Mouse (Mus musculus) testis, adult 2 months (tissue): Measurements from ENCODE around the gene Gm49396. TPM values are rescaled to one million over a fixed set of nuclear protein-coding genes. Genes with fewer than 3 reads are reported as not detected.

Source experiments
- H3K27ac ChIP-seq: fragments of 200-500 bp; 2 replicates; pipeline ENCODE4 v1.5.1; 2012; ENCODE audit warnings: low read depth, low read length; ENCODE audit not compliant: control insufficient read depth, insufficient read depth
- H3K27me3 ChIP-seq: fragments of 200-500 bp; 2 replicates; pipeline ENCODE4 v1.6.1; 2012; ENCODE audit warnings: mild to moderate bottlenecking, low read length, moderate library complexity; ENCODE audit not compliant: control insufficient read depth, insufficient read depth
- H3K36me3 ChIP-seq: fragments of 200-500 bp; 2 replicates; pipeline ENCODE4 v1.6.1; 2012; ENCODE audit warnings: mild to moderate bottlenecking, low read length; ENCODE audit not compliant: control insufficient read depth, insufficient read depth
- H3K4me1 ChIP-seq: fragments of 200-500 bp; 2 replicates; pipeline ENCODE4 v1.6.1; 2012; ENCODE audit warnings: low read length; ENCODE audit not compliant: control insufficient read depth, insufficient read depth
- H3K4me3 ChIP-seq: fragments of 200-500 bp; 2 replicates; pipeline ENCODE4 v1.5.1; 2012; ENCODE audit warnings: low read depth, mild to moderate bottlenecking, low read length, moderate library complexity, mixed read lengths; ENCODE audit not compliant: control insufficient read depth
- POLR2A ChIP-seq: fragments of 200-500 bp; IDR thresholded peaks from 2 replicates; pipeline ENCODE4 v1.6.1; 2012; ENCODE audit warnings: low read depth, mild to moderate bottlenecking, inconsistent platforms, low read length, moderate library complexity; ENCODE audit not compliant: control insufficient read depth
- polyA plus RNA-seq: library from polyadenylated mRNA; depleted of rRNA; stranded (reverse); fragments of >200 nt; gene quantifications from 2 replicates; pipeline ENCODE4 v1.2.3, GENCODE M21; 2012; rRNA removed

Gene Gm49396
- polyA plus RNA-seq, 1 experiment, result 0.80 TPM

DNA sequence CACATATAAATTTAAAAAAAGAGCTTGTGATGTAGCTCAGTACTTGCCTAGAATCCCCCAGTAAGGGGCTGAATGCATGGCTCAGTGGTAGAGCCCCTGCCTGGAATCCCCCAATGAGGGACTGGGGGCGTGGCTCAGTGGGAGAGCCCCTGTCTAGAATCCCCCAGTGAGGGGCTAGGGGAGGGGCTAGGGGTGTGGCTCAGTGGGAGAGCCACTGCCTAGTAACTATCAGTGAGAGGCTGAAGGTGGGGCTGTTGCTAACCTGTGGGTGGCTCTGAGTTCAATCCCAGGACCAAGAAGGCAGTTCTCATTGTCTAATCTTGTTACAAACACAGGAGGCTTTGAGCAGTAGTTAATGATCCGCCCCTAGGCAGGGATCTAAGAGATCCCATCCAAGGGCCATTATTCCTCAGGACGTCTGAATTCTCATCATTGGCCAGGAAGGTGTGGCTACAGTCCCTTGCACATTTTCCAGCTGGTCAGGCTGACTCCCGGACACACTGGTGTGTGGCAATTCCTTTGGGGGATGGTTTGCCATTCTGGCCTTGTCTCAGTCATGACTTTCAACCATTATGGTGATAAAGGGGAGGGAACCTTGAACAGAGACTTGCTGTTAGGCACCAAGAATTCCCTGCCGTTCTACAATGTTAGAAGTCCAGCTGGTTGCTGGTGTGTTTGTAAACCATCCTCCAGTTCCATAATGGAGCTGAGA lies 52.1 kb downstream of the Gm49396 start:
- no peak for TF ChIP-seq POLR2A
- Histone ChIP-seq H3K27ac (peak overlapping the region; percentile 33; the same call in 1 of the 2 replicates), H3K4me3 (no peak overlapping the region), H3K4me1 (no peaks in the 10 kb centered on the region; the same call in 1 of the 2 replicates), H3K36me3 (no peaks in the 10 kb centered on the region), H3K27me3 (no peaks in the 10 kb centered on the region)

Other genes with a start within 250 kb of the Gm49396 start
- 7.4 and 9.6 TPM in 2 replicates for gene Syne4, start 248.5 kb upstream of the Gm49396 start, polyA plus RNA-seq
- 0.18 and 0.28 TPM in 2 replicates for gene E130208F15Rik, start 241.6 kb upstream of the Gm49396 start, polyA plus RNA-seq
- gene Sdhaf1, start 239.4 kb upstream of the Gm49396 start, polyA plus RNA-seq, result 6.1 and 6.5 TPM in 2 replicates
- gene Lrfn3, start 200.6 kb upstream of the Gm49396 start, polyA plus RNA-seq, result 0.27 and 0.35 TPM in 2 replicates
- 7.0 and 9.1 TPM in 2 replicates for gene Tyrobp, start 149.6 kb upstream of the Gm49396 start, polyA plus RNA-seq
- gene Hcst, start 143.5 kb upstream of the Gm49396 start, polyA plus RNA-seq, result 0.93 TPM in 1 of 2 replicates, not detected in the other
- 0.36 and 0.52 TPM in 2 replicates for gene Nfkbid, start 141.6 kb upstream of the Gm49396 start, polyA plus RNA-seq
- 15.1 and 15.6 TPM in 2 replicates for gene Aplp1, start 117.8 kb upstream of the Gm49396 start, polyA plus RNA-seq
- 0.31 TPM in 1 of 2 replicates, not detected in the other for gene Kirrel2, start 105.7 kb upstream of the Gm49396 start, polyA plus RNA-seq
- gene Nphs1, start 105.0 kb upstream of the Gm49396 start, polyA plus RNA-seq, result 0.07 and 0.12 TPM in 2 replicates
- gene Prodh2, start 69.7 kb upstream of the Gm49396 start, polyA plus RNA-seq, result 0.10 TPM in 1 of 2 replicates, not detected in the other
- 136 TPM in 2 replicates for gene Arhgap33, start 28.3 kb upstream of the Gm49396 start, polyA plus RNA-seq
- gene Hspb6, start 11.2 kb upstream of the Gm49396 start, polyA plus RNA-seq, result 74.3 and 82.9 TPM in 2 replicates
- gene Proser3, start 11.0 kb upstream of the Gm49396 start, polyA plus RNA-seq, result 33.9 and 37.5 TPM in 2 replicates
- 39.9 and 47.0 TPM in 2 replicates for gene Lin37, start 3.5 kb upstream of the Gm49396 start, polyA plus RNA-seq
- gene U2af1l4, start within 50 bp of the Gm49396 start, polyA plus RNA-seq, result 51.9 and 52.2 TPM in 2 replicates
- 147 and 167 TPM in 2 replicates for gene Psenen, start 283 bp downstream of the Gm49396 start, polyA plus RNA-seq
- gene Igflr1, start 2.1 kb downstream of the Gm49396 start, polyA plus RNA-seq, result 0.80 and 1.0 TPM in 2 replicates
- gene Kmt2b, start 25.4 kb downstream of the Gm49396 start, polyA plus RNA-seq, result 56.1 and 61.0 TPM in 2 replicates
- 180 and 203 TPM in 2 replicates for gene Zbtb32, start 35.6 kb downstream of the Gm49396 start, polyA plus RNA-seq
- gene Upk1a, start 49.5 kb downstream of the Gm49396 start, polyA plus RNA-seq, result 6.5 TPM in 2 replicates
- gene Cox6b1, start 62.8 kb downstream of the Gm49396 start, polyA plus RNA-seq, result 51.8 and 74.9 TPM in 2 replicates
- gene Etv2, start 72.5 kb downstream of the Gm49396 start, polyA plus RNA-seq, result 7.9 and 8.4 TPM in 2 replicates
- gene Rbm42, start 87.0 kb downstream of the Gm49396 start, polyA plus RNA-seq, result 27.1 and 33.0 TPM in 2 replicates
- gene Haus5, start 101.7 kb downstream of the Gm49396 start, polyA plus RNA-seq, result 21.1 and 22.4 TPM in 2 replicates
- gene Pmis2, start 108.3 kb downstream of the Gm49396 start, polyA plus RNA-seq, result 142 and 177 TPM in 2 replicates
- gene 2200002J24Rik, start 135.6 kb downstream of the Gm49396 start, polyA plus RNA-seq, result 88.8 and 103 TPM in 2 replicates
- gene Atp4a, start 148.9 kb downstream of the Gm49396 start, polyA plus RNA-seq, result 2.7 TPM in 2 replicates
- gene Tmem147, start 166.2 kb downstream of the Gm49396 start, polyA plus RNA-seq, result 161 and 171 TPM in 2 replicates
- 4,298 and 4,420 TPM in 2 replicates for gene Gapdhs, start 180.3 kb downstream of the Gm49396 start, polyA plus RNA-seq
- 4.6 and 4.7 TPM in 2 replicates for gene Sbsn, start 188.1 kb downstream of the Gm49396 start, polyA plus RNA-seq
- 7.1 and 9.2 TPM in 2 replicates for gene Dmkn, start 200.4 kb downstream of the Gm49396 start, polyA plus RNA-seq
- gene Krtdap, start 224.6 kb downstream of the Gm49396 start, polyA plus RNA-seq, result 0.41 TPM in 1 of 2 replicates, not detected in the other